In the genomic region with DNA sequence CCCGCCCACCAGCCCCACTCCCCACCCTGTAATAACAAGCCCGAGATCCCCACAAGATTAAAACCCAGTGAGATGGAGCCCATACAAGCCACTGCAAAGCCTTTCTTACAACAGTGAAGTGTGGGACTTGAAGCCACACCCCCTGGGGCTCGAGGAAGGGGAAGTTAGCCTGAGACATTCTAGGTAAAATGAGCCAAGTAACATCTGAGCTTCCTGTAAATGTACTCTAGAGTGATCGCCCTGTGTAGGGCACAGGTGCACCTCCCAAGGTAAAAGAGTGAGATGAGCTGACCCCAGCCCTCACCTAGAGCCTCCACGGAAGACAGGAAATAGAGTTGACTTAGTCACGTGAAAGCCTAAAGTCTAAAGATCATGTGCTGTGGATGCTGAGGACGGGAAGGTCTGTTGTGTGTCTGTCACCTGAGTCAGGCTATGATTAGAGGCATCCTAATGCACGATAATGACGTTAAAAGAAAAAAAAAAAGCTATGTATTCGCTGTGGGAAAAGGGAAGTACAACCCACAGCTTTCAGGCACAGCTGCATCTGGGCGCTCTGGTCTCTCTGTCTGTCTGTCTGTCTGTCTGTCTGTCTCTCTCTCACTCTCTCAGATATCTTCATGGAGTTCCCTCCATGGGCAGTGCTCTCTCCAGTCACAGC, we compare ENCODE assay signal across 10 mouse cellular contexts. TPM values are rescaled to one million over a fixed set of nuclear protein-coding genes. Genes with fewer than 3 reads are reported as not detected.
DNase-seq lines count a peak whose midpoint lies in the region; ATAC-seq and TF ChIP-seq lines count a peak whose summit lies in the region.
"Had no signal": no experiment of that assay in that cellular context is flagged by ENCODE, and none has a peak within 500 bp of the region (broad histone marks: within the 10 kb centered on the region; RNA-seq: fewer than 3 reads in every experiment).

No protein-coding gene starts in this region.

- no peak overlapping the region for H3K4me2 ChIP-seq in heart, embryonic 16.5 days (ENCODE audit: low read depth, low read length)
- peak overlapping the region; percentile 4; the same call in 1 of the 2 replicates for H3K4me2 ChIP-seq in liver, embryonic 12.5 days
- no peak overlapping the region for H3K4me2 ChIP-seq in stomach, postnatal 0 days (replicated peaks; ENCODE audit: low read depth)
- H3K4me2 ChIP-seq in forebrain, embryonic 14.5 days (ENCODE audit: low read length): no peak overlapping the region

- peaks cover 45% of the 10 kb centered on the region for H3K4me1 ChIP-seq in heart, embryonic 16.5 days (ENCODE audit: control insufficient read depth, insufficient read depth, low read length)
- peaks cover 94% of the 10 kb centered on the region for H3K4me1 ChIP-seq in liver, embryonic 12.5 days
- peaks cover 4% of the 10 kb centered on the region for H3K4me1 ChIP-seq in stomach, postnatal 0 days (replicated peaks; ENCODE audit: control insufficient read depth, insufficient read depth)
- no peaks in the 10 kb centered on the region for H3K4me1 ChIP-seq in forebrain, embryonic 14.5 days (ENCODE audit: control insufficient read depth, insufficient read depth, low read length)

- H3K27ac ChIP-seq in heart, embryonic 16.5 days (ENCODE audit: low read length): peak overlapping the region; percentile 75
- H3K27ac ChIP-seq in liver, embryonic 12.5 days: peak overlapping the region; percentile 61
- H3K27ac ChIP-seq in stomach, postnatal 0 days (replicated peaks): 0 out of 2 replicates have a peak overlapping the region, but pooled peaks have one; percentile 13
- no peak overlapping the region for H3K27ac ChIP-seq in forebrain, embryonic 14.5 days (ENCODE audit: low read depth, low read length)

- no peak for ATAC-seq in heart, embryonic 16.5 days (replicated peaks; ENCODE audit: extremely low read depth, insufficient read depth, low FRiP score)
- no peak for ATAC-seq in liver, embryonic 12.5 days
- no peak for ATAC-seq in stomach, postnatal 0 days (ENCODE audit: low FRiP score, low TSS enrichment)
- no peak for ATAC-seq in forebrain, embryonic 14.5 days

- WGBS in heart, embryonic 16.5 days: 67% methylated on average over 11 of the region's 11 CpGs
- 23% methylated on average over 11 of the region's 11 CpGs for WGBS in liver, embryonic 12.5 days (ENCODE audit: insufficient replicate concordance)
- 57% methylated on average over 11 of the region's 11 CpGs for WGBS in stomach, postnatal 0 days
- WGBS in forebrain, embryonic 14.5 days: 81% methylated on average over 11 of the region's 11 CpGs

- no peak for DNase-seq in heart, postnatal 25 days (ENCODE audit: low spot score)
- DNase-seq in MN1 (ENCODE audit: low spot score): peak; percentile 38
- no peak for DNase-seq in stomach, postnatal 0 days (ENCODE audit: low spot score)
- no peak for DNase-seq in forebrain, embryonic 14.5 days (ENCODE audit: low spot score)
- DNase-seq in ovary, postnatal 10 days (ENCODE audit: low spot score): no peak
- DNase-seq in right cerebral cortex, postnatal 14 days: no peak
- DNase-seq: lung, postnatal 10 days had no signal

- TF ChIP-seq EP300 in stomach, postnatal 0 days (optimal IDR thresholded peaks at IDR 0.05): no peak

- TF ChIP-seq CTCF in stomach, postnatal 0 days (IDR thresholded peaks at IDR 0.05; ENCODE audit: low read depth): no peak

- no peak overlapping the region; the same call in 1 of the 2 replicates for H3K9ac ChIP-seq in heart, embryonic 16.5 days (ENCODE audit: low read length)
- H3K9ac ChIP-seq in liver, embryonic 12.5 days: no peak overlapping the region
- H3K9ac ChIP-seq in stomach, postnatal 0 days (ENCODE audit: low read length): no peak overlapping the region
- no peak overlapping the region for H3K9ac ChIP-seq in forebrain, embryonic 14.5 days (ENCODE audit: low read length)

- H3K27me3 ChIP-seq in heart, embryonic 16.5 days (ENCODE audit: control insufficient read depth, insufficient read depth, low read length): no peaks in the 10 kb centered on the region
- no peaks in the 10 kb centered on the region for H3K27me3 ChIP-seq in liver, embryonic 12.5 days (replicated peaks)
- H3K27me3 ChIP-seq in stomach, postnatal 0 days (ENCODE audit: control insufficient read depth, insufficient read depth, low read length): no peaks in the 10 kb centered on the region
- H3K27me3 ChIP-seq in forebrain, embryonic 14.5 days (replicated peaks; ENCODE audit: control insufficient read depth, insufficient read depth, low read length): no peaks in the 10 kb centered on the region

- H3K9me3 ChIP-seq in heart, embryonic 16.5 days (replicated peaks; ENCODE audit: control insufficient read depth, low read length): no peaks in the 10 kb centered on the region
- H3K9me3 ChIP-seq in liver, embryonic 12.5 days (replicated peaks): no peaks in the 10 kb centered on the region
- H3K9me3 ChIP-seq in stomach, postnatal 0 days (ENCODE audit: control insufficient read depth, low read length): no peaks in the 10 kb centered on the region
- H3K9me3 ChIP-seq in forebrain, embryonic 14.5 days (replicated peaks; ENCODE audit: control insufficient read depth, low read length): no peaks in the 10 kb centered on the region

- no peak overlapping the region for H3K4me3 ChIP-seq in heart, embryonic 16.5 days (ENCODE audit: low read length)
- no peak overlapping the region for H3K4me3 ChIP-seq in liver, embryonic 12.5 days
- H3K4me3 ChIP-seq in stomach, postnatal 0 days (ENCODE audit: low read depth, low read length): no peak overlapping the region
- H3K4me3 ChIP-seq in forebrain, embryonic 14.5 days (ENCODE audit: low read depth, low read length): no peak overlapping the region

- no peaks in the 10 kb centered on the region for H3K36me3 ChIP-seq in heart, embryonic 16.5 days (ENCODE audit: control insufficient read depth, insufficient read depth)
- H3K36me3 ChIP-seq in liver, embryonic 12.5 days: peaks cover 16% of the 10 kb centered on the region; the same call in 1 of the 2 replicates
- H3K36me3 ChIP-seq in stomach, postnatal 0 days (ENCODE audit: control insufficient read depth, insufficient read depth, low read length): no peaks in the 10 kb centered on the region
- H3K36me3 ChIP-seq in forebrain, embryonic 14.5 days (ENCODE audit: control insufficient read depth, insufficient read depth, low read length): no peaks in the 10 kb centered on the region

- intact Hi-C loops in heart, postnatal 25 days (cut with DNase I): no loop called here

RNA-seq across cellular contexts. Expression of a gene that starts 10.6 kb away (rescaled TPM):
- polyA plus RNA-seq in heart, embryonic 16.5 days (2015; fragmentation: Nextera tagmentation; extraction: Ambion mirVana): 51.0 and 53.0 TPM in 2 replicates
- 10 to 100 TPM; 38.7 to 42.3 TPM for total RNA-seq in heart, postnatal 25 days (2021)
- 40.5 and 45.1 TPM in 2 replicates for polyA plus RNA-seq in liver, embryonic 12.5 days (2016; fragmentation: Nextera tagmentation; extraction: Ambion mirVana)
- polyA plus RNA-seq in stomach, postnatal 0 days (2015; fragmentation: Nextera tagmentation; extraction: Ambion mirVana): 29.2 and 30.2 TPM in 2 replicates
- polyA plus RNA-seq in forebrain, embryonic 14.5 days (2014; fragmentation: Nextera tagmentation; extraction: Ambion mirVana): 29.5 and 30.6 TPM in 2 replicates

RNA-seq across cellular contexts. Expression of a gene that starts 31.5 kb away (rescaled TPM):
- polyA plus RNA-seq in heart, embryonic 16.5 days (2015; fragmentation: Nextera tagmentation; extraction: Ambion mirVana): 1.5 TPM in 2 replicates
- 1 to 10 TPM; 2.5 to 2.9 TPM for total RNA-seq in heart, postnatal 25 days (2021)
- polyA plus RNA-seq in liver, embryonic 12.5 days (2016; fragmentation: Nextera tagmentation; extraction: Ambion mirVana): 0.15 and 0.16 TPM in 2 replicates
- 1.7 and 2.0 TPM in 2 replicates for polyA plus RNA-seq in stomach, postnatal 0 days (2015; fragmentation: Nextera tagmentation; extraction: Ambion mirVana)
- polyA plus RNA-seq in forebrain, embryonic 14.5 days (2014; fragmentation: Nextera tagmentation; extraction: Ambion mirVana): 2.5 and 4.6 TPM in 2 replicates
- total RNA-seq: ES-E14 had no signal

RNA-seq across cellular contexts. Expression of a gene that starts 34.8 kb away (rescaled TPM):
- polyA plus RNA-seq in heart, embryonic 16.5 days (2015; fragmentation: Nextera tagmentation; extraction: Ambion mirVana): 1.6 and 2.0 TPM in 2 replicates
- 10 to 100 TPM in 1 of 2 experiments, 1 to 10 TPM in 1; 8.9 to 10.3 TPM for total RNA-seq in heart, postnatal 25 days (2021)
- polyA plus RNA-seq in liver, embryonic 12.5 days (2016; fragmentation: Nextera tagmentation; extraction: Ambion mirVana): 0.73 and 0.77 TPM in 2 replicates
- polyA plus RNA-seq in stomach, postnatal 0 days (2015; fragmentation: Nextera tagmentation; extraction: Ambion mirVana): 1.9 and 2.2 TPM in 2 replicates
- polyA plus RNA-seq in forebrain, embryonic 14.5 days (2014; fragmentation: Nextera tagmentation; extraction: Ambion mirVana): 1.4 and 2.2 TPM in 2 replicates

RNA-seq across cellular contexts. Expression of a gene that starts 39.0 kb away (rescaled TPM):
- 19.1 and 20.1 TPM in 2 replicates for polyA plus RNA-seq in heart, embryonic 16.5 days (2015; fragmentation: Nextera tagmentation; extraction: Ambion mirVana)
- 10 to 100 TPM; 16.3 to 17.9 TPM for total RNA-seq in heart, postnatal 25 days (2021)
- 19.7 and 20.7 TPM in 2 replicates for polyA plus RNA-seq in liver, embryonic 12.5 days (2016; fragmentation: Nextera tagmentation; extraction: Ambion mirVana)
- polyA plus RNA-seq in stomach, postnatal 0 days (2015; fragmentation: Nextera tagmentation; extraction: Ambion mirVana): 12.4 and 12.9 TPM in 2 replicates
- polyA plus RNA-seq in forebrain, embryonic 14.5 days (2014; fragmentation: Nextera tagmentation; extraction: Ambion mirVana): 19.0 and 25.2 TPM in 2 replicates

RNA-seq across cellular contexts. Expression of a gene that starts 55.7 kb away (rescaled TPM):
- polyA plus RNA-seq in heart, embryonic 16.5 days (2015; fragmentation: Nextera tagmentation; extraction: Ambion mirVana): 23.5 and 24.7 TPM in 2 replicates
- total RNA-seq in heart, postnatal 25 days (2021): 1 to 10 TPM; 7.5 to 8.1 TPM
- polyA plus RNA-seq in liver, embryonic 12.5 days (2016; fragmentation: Nextera tagmentation; extraction: Ambion mirVana): 23.1 and 26.1 TPM in 2 replicates
- 19.3 and 20.9 TPM in 2 replicates for polyA plus RNA-seq in stomach, postnatal 0 days (2015; fragmentation: Nextera tagmentation; extraction: Ambion mirVana)
- polyA plus RNA-seq in forebrain, embryonic 14.5 days (2014; fragmentation: Nextera tagmentation; extraction: Ambion mirVana): 49.1 and 58.8 TPM in 2 replicates
